Comparison of ENCODE assay signal across 22 mouse cellular contexts in genomic region chr19:31960434-31960833, GRCm38 (mm10).
DNase-seq lines count a peak whose midpoint lies in the region; ATAC-seq and TF ChIP-seq lines count a peak whose summit lies in the region.
"Had no signal": no experiment of that assay in that cellular context is flagged by ENCODE, and none has a peak within 500 bp of the region (broad histone marks: within the 10 kb centered on the region; RNA-seq: fewer than 3 reads in every experiment).

No protein-coding gene starts in this region.

- peak; percentile 16; the same call in 1 of the 2 replicates for ATAC-seq in lung, postnatal 0 days
- ATAC-seq in megakaryocyte, adult 5-6 weeks (ENCODE audit: poor library complexity, severe bottlenecking), result peak; percentile 49
- ATAC-seq: activated CD4-positive, CD25-positive, alpha-beta regulatory T cell, adult 4 months; forebrain, postnatal 0 days; Patski had no signal

- no peak overlapping the region for H3K27ac ChIP-seq in lung, postnatal 0 days (ENCODE audit: low read length)
- H3K27ac ChIP-seq: embryonic facial prominence, embryonic 15.5 days; forebrain, embryonic 12.5 days; heart, embryonic 13.5 days; hindbrain, embryonic 15.5 days had no signal

- DNase-seq in lung, postnatal 0 days (ENCODE audit: low spot score), result peak; percentile 36
- DNase-seq in lung, postnatal 14 days, result no peak
- DNase-seq in urinary bladder, postnatal 36 days (ENCODE audit: low spot score in 2 of 2), result peak; percentile 2
- no peak for DNase-seq in urinary bladder, postnatal 4 days (ENCODE audit: low spot score in 2 of 2)
- no peak for DNase-seq in natural killer cell, adult 2 months (ENCODE audit: low spot score in 2 of 2)
- DNase-seq in adrenal gland, postnatal 14 days, result no peak
- DNase-seq: adrenal gland, postnatal 25 days; cerebellum, adult 18-20 months; cerebellum, adult 9-11 months; cerebellum, postnatal 36 days; forebrain, postnatal 0 days; gastrocnemius, postnatal 14 days; heart, postnatal 36 days had no signal

- no peak for TF ChIP-seq CTCF in lung, postnatal 0 days (IDR thresholded peaks at IDR 0.05)

- H3K36me3 ChIP-seq in lung, postnatal 0 days (ENCODE audit: insufficient read depth, low read length), result no peaks in the 10 kb centered on the region
- H3K36me3 ChIP-seq: embryonic facial prominence, embryonic 15.5 days; forebrain, embryonic 12.5 days; heart, embryonic 13.5 days; hindbrain, embryonic 15.5 days had no signal

- no peak overlapping the region for H3K4me3 ChIP-seq in lung, postnatal 0 days (ENCODE audit: low read depth, low read length)
- H3K4me3 ChIP-seq: embryonic facial prominence, embryonic 15.5 days; erythroblast, embryonic 14.5 days; forebrain, embryonic 12.5 days; heart, embryonic 13.5 days; hindbrain, embryonic 15.5 days had no signal

- no peak for TF ChIP-seq EP300 in lung, postnatal 0 days (IDR thresholded peaks at IDR 0.05)

- H3K9me3 ChIP-seq in lung, postnatal 0 days (ENCODE audit: low read length), result no peaks in the 10 kb centered on the region
- H3K9me3 ChIP-seq: embryonic facial prominence, embryonic 15.5 days; forebrain, embryonic 12.5 days; heart, embryonic 13.5 days; hindbrain, embryonic 15.5 days had no signal

- H3K27me3 ChIP-seq in lung, postnatal 0 days (replicated peaks; ENCODE audit: insufficient read depth, low read length), result no peaks in the 10 kb centered on the region
- H3K27me3 ChIP-seq: CH12.LX; embryonic facial prominence, embryonic 15.5 days; forebrain, embryonic 12.5 days; heart, embryonic 13.5 days; hindbrain, embryonic 15.5 days had no signal

- H3K4me1 ChIP-seq in lung, postnatal 0 days (ENCODE audit: insufficient read depth, low read depth, low read length), result no peaks in the 10 kb centered on the region
- H3K4me1 ChIP-seq: embryonic facial prominence, embryonic 15.5 days; forebrain, embryonic 12.5 days; heart, embryonic 13.5 days; hindbrain, embryonic 15.5 days had no signal

- 74% methylated on average over 2 of the region's 2 CpGs for WGBS in lung, postnatal 0 days

- H3K9ac ChIP-seq in lung, postnatal 0 days (replicated peaks; ENCODE audit: low read depth), result no peak overlapping the region
- H3K9ac ChIP-seq: embryonic facial prominence, embryonic 15.5 days; forebrain, embryonic 12.5 days; forebrain, postnatal 0 days; heart, embryonic 13.5 days; hindbrain, embryonic 15.5 days had no signal

- no peak overlapping the region for H3K4me2 ChIP-seq in lung, postnatal 0 days (replicated peaks; ENCODE audit: low read depth, low read length)
- H3K4me2 ChIP-seq: embryonic facial prominence, embryonic 15.5 days; forebrain, embryonic 12.5 days; heart, embryonic 13.5 days; hindbrain, embryonic 15.5 days had no signal

Comparison
In these comparisons a context has a peak if more than half of its experiments do, and no peak if none do; other contexts are left out.
1. DNase-seq: peak in lung, postnatal 0 days (single experiment) and urinary bladder, postnatal 36 days (2 of 2); none in lung, postnatal 14 days (single experiment), urinary bladder, postnatal 4 days (0 of 2), natural killer cell, adult 2 months (0 of 2) and adrenal gland, postnatal 14 days (single experiment).